Mouse (Mus musculus) liver, postnatal 0 days (tissue): Measurements from ENCODE around the gene Gpr68.

ENCODE experiments used
- CTCF ChIP-seq: sonication (generic); IDR thresholded peaks from 2 replicates; pipeline ENCODE4 v1.5.1; 2016; ENCODE audit warnings: antibody characterized with exemption, low read depth
- EP300 ChIP-seq: IDR thresholded peaks from 2 replicates; pipeline ENCODE4 v1.6.1; 2016; ENCODE audit warnings: antibody characterized with exemption, low read depth, mild to moderate bottlenecking

- TF ChIP-seq CTCF, result no peak
- TF ChIP-seq EP300, result no peak
Observed at GRCm38 (mm10) chr12:100837208-100837607, 70.8 kb downstream of the Gpr68 start.
